Mouse (Mus musculus) megakaryocyte, embryonic 14.5 days (primary cell): Measurements from ENCODE around the gene Bmp5.

ENCODE experiments used
- FLI1 ChIP-seq: IDR thresholded peaks from 2 replicates; pipeline ENCODE4 v1.6.1; 2012; ENCODE audit warnings: low read length, inconsistent platforms, mixed read lengths
- GATA1 ChIP-seq: IDR thresholded peaks from 3 replicates; pipeline ENCODE4 v1.6.1; 2012; ENCODE audit warnings: mixed read lengths, low read length, inconsistent platforms, borderline replicate concordance

GRCm38 (mm10) chr9:75804940-75805339 lies 29.8 kb downstream of the Bmp5 start:
- TF ChIP-seq GATA1 (no peak), FLI1 (no peak)
